Mouse (Mus musculus) right cerebral cortex, postnatal 36 days (tissue): ENCODE data around the gene Gm7954.
A peak's percentile ranks its signal among the peaks of the same experiment; 100 is the strongest.
"Not testable (repeated sequence)": the region's sequence is repeated elsewhere in the genome, so short reads cannot be mapped to it uniquely, and the experiment has no call there.

Experiments
- DNase-seq, 2 experiments: peaks; one replicate each; pipeline ENCODE4 v3.0.0; 2022; ENCODE audit warnings: low spot score in 2 of 2, mixed read lengths in 1 of 2

The Gm7954 gene

GRCm38 (mm10) chr14:41453418-41453817 lies at the start of gene Gm7954:
Gene Gm7954, minus strand, starts transcription at chr14:41453518.
- DNase-seq = not testable (repeated sequence)

DNA sequence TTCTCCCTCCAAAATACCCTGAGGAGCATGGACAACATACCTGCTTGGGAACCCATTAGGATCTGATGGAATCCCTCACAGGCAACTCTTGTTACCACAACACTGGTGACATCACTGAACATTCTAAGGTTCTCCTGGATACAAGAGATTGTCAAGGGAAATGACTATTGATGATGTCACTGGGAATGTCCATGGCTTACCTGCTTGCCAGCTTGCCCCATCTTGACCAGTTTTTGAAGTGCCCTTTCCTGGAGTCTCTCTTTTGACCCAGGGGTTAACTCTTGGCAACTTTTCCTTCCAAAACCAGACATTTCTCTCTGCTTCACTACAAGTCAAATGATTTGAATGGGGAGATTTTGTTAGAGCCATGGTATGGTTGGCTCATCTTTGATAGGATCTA lies 36.1 kb upstream of the Gm7954 start, which contains the start of gene Gm3486:
Gene Gm3486 (minus strand): TSS at position 101 of the 400 bp plus-strand sequence.
- not testable (repeated sequence) for DNase-seq

DNA sequence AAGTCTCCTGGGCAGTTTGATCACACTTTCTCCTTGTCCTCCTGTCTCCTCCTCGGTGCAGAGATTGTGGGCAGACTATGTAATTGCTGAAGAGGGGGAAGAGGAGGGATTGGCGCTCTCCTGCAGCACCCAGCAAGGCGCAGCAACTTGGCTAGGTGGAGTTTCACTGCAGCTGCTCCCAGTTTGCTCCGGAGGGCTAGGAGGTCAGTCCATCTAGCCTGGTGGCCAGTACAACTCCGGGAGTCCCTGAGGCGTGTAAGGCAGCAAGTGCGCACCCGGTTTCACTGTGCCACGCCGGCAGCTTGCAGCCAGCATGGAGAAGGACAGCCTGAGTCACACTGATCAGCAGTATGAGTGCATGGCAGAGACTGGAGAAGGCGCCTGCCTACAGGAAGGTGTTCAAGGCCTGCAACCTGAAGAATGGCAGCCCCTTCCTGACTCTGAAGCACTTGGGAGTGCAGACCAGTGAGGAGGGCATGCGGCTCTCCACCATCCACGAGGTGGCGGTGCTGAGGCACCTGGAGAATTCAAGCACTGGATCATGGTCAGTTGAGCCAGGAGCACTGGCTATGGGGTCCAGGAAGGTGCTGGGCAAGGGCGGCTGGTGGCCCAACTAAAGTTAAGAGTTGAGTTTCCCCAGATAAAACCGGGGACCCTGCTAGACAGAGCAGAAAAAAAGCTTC lies 27.8 kb downstream of the Gm7954 start:
- DNase-seq = peak in 1 of 2 experiments; percentile 1

- DNase-seq = not testable (repeated sequence)
Observed at GRCm38 (mm10) chr14:41424694-41425093, 28.6 kb downstream of the Gm7954 start.

- DNase-seq = not testable (repeated sequence)
Observed at GRCm38 (mm10) chr14:41408181-41408580, 45.1 kb downstream of the Gm7954 start, which contains the start of gene Gm6482. Gene Gm6482, minus strand, starts transcription at chr14:41408281.
